Mouse (Mus musculus) midbrain, embryonic 12.5 days (tissue): ENCODE data around the gene Fam151a. TPM values are rescaled to one million over a fixed set of nuclear protein-coding genes. Genes with fewer than 3 reads are reported as not detected.
A peak's percentile ranks its signal among the peaks of the same experiment; 100 is the strongest.

ENCODE experiments used
- ATAC-seq: fragments of 200-750 bp; cut with Nextera tagmentation; 2 replicates; pipeline ENCODE4 v1.8.0; 2017; ENCODE audit warnings: low read depth, moderate TSS enrichment, moderate library complexity; ENCODE audit not compliant: low FRiP score
- H3K27ac ChIP-seq: fragments of 300-500 bp; sonication (generic); replicated peaks from 2 replicates; pipeline ENCODE4 v1.5.1; 2016; ENCODE audit warnings: mild to moderate bottlenecking
- H3K27me3 ChIP-seq: fragments of 300-500 bp; sonication (generic); 2 replicates; pipeline ENCODE4 v1.6.1; 2016; ENCODE audit warnings: mild to moderate bottlenecking
- H3K36me3 ChIP-seq: fragments of 300-500 bp; sonication (generic); 2 replicates; pipeline ENCODE4 v1.6.1; 2016
- H3K4me1 ChIP-seq: fragments of 300-500 bp; sonication (generic); 2 replicates; pipeline ENCODE4 v1.6.1; 2016
- H3K4me2 ChIP-seq: fragments of 300-500 bp; sonication (generic); replicated peaks from 2 replicates; pipeline ENCODE4 v1.6.1; 2016; ENCODE audit warnings: mild to moderate bottlenecking, moderate library complexity
- H3K4me3 ChIP-seq: fragments of 300-500 bp; sonication (generic); 2 replicates; pipeline ENCODE4 v1.5.1; 2016; ENCODE audit warnings: mild to moderate bottlenecking
- H3K9ac ChIP-seq: fragments of 300-500 bp; sonication (generic); replicated peaks from 2 replicates; pipeline ENCODE4 v1.6.1; 2016; ENCODE audit warnings: mild to moderate bottlenecking, moderate library complexity
- H3K9me3 ChIP-seq: fragments of 300-500 bp; sonication (generic); 2 replicates; pipeline ENCODE4 v1.6.1; 2016; ENCODE audit warnings: mild to moderate bottlenecking
- WGBS: fragments of 180-500 bp; shearing (Covaris S2); methylation state at CpG from one replicate; pipeline ENCODE4 v1.1.7; 2016; 5-methylcytosine and 5-hydroxymethylcytosine counted together
- polyA plus RNA-seq: library from polyadenylated mRNA; unstranded; fragments of >200 nt; fragmentation: Nextera tagmentation; extraction: Ambion mirVana; gene quantifications from 2 replicates; pipeline ENCODE4 v1.2.1, GENCODE M21; 2016

Gene Fam151a
- not detected in 2 replicates for polyA plus RNA-seq

- H3K27me3 ChIP-seq = no peaks in the 10 kb centered on the region
- 70% methylated on average over 4 of the region's 4 CpGs for WGBS
- no peak for ATAC-seq
Observed at GRCm38 (mm10) chr4:106733636-106734035, at the start of gene Fam151a. Gene Fam151a, plus strand, starts transcription at chr4:106733889.

GRCm38 (mm10) chr4:106688636-106689296 is 44.9 kb upstream of the Fam151a start:
- H3K27me3 ChIP-seq = 0 out of 2 replicates have a peak, but pooled peaks cover 5% of the 10 kb centered on the region
- ATAC-seq = no peak
- WGBS = 63% methylated on average over 3 of the region's 3 CpGs

More at GRCm38 (mm10) chr4:106733636-106734035, at the start of gene Fam151a:
- Histone ChIP-seq H3K36me3 (no peaks in the 10 kb centered on the region), H3K9me3 (no peaks in the 10 kb centered on the region), H3K27ac (no peak within 1 kb of the TSS), H3K4me1 (no peaks in the 10 kb centered on the region), H3K9ac (no peak within 1 kb of the TSS), H3K4me2 (no peak within 1 kb of the TSS), H3K4me3 (no peak within 1 kb of the TSS)

GRCm38 (mm10) chr4:106693841-106694430 is 39.8 kb upstream of the Fam151a start:
- H3K9me3 ChIP-seq = no peaks in the 10 kb centered on the region
- no peaks in the 10 kb centered on the region for H3K4me1 ChIP-seq
- no peak overlapping the region for H3K9ac ChIP-seq
- no peak overlapping the region for H3K4me3 ChIP-seq
- H3K36me3 ChIP-seq = no peaks in the 10 kb centered on the region
- no peak overlapping the region for H3K27ac ChIP-seq
- no peak overlapping the region for H3K4me2 ChIP-seq
- no peak for ATAC-seq
- WGBS = 84% methylated on average over 15 of the region's 15 CpGs
- H3K27me3 ChIP-seq = 0 out of 2 replicates have a peak, but pooled peaks cover 5% of the 10 kb centered on the region

More at GRCm38 (mm10) chr4:106688636-106689296, 44.9 kb upstream of the Fam151a start:
- Histone ChIP-seq H3K4me2 (no peak overlapping the region), H3K9ac (no peak overlapping the region), H3K27ac (no peak overlapping the region), H3K4me1 (no peaks in the 10 kb centered on the region), H3K4me3 (no peak overlapping the region), H3K36me3 (no peaks in the 10 kb centered on the region), H3K9me3 (no peaks in the 10 kb centered on the region)

- no peaks in the 10 kb centered on the region for H3K9me3 ChIP-seq
- 0 out of 2 replicates have a peak overlapping the region, but pooled peaks have one; percentile 10 for H3K27ac ChIP-seq
- no peaks in the 10 kb centered on the region for H3K36me3 ChIP-seq
- peaks cover 22% of the 10 kb centered on the region for H3K4me1 ChIP-seq
- H3K4me2 ChIP-seq = no peak overlapping the region
- H3K27me3 ChIP-seq = peaks cover 9% of the 10 kb centered on the region; the same call in 1 of the 2 replicates
- no peak overlapping the region for H3K9ac ChIP-seq
- peak; percentile 52 for ATAC-seq
- H3K4me3 ChIP-seq = no peak overlapping the region
- WGBS = 19% methylated on average over 9 of the region's 9 CpGs
Observed at GRCm38 (mm10) chr4:106699989-106700388, 33.7 kb upstream of the Fam151a start.

GRCm38 (mm10) chr4:106700798-106701197 is 32.9 kb upstream of the Fam151a start:
- no peak for ATAC-seq
- H3K9me3 ChIP-seq = no peaks in the 10 kb centered on the region
- peaks cover 28% of the 10 kb centered on the region for H3K4me1 ChIP-seq
- peak overlapping the region; percentile 10; the same call in 1 of the 2 replicates for H3K27ac ChIP-seq
- H3K4me3 ChIP-seq = no peak overlapping the region
- no peaks in the 10 kb centered on the region for H3K36me3 ChIP-seq
- H3K4me2 ChIP-seq = no peak overlapping the region
- H3K9ac ChIP-seq = no peak overlapping the region
- WGBS = 54% methylated on average over 4 of the region's 4 CpGs
- peaks cover 9% of the 10 kb centered on the region; the same call in 1 of the 2 replicates for H3K27me3 ChIP-seq

- H3K4me3 ChIP-seq = no peak overlapping the region
- WGBS = 89% methylated on average over 10 of the region's 10 CpGs
- no peaks in the 10 kb centered on the region for H3K36me3 ChIP-seq
- H3K27ac ChIP-seq = no peak overlapping the region
- peaks cover 11% of the 10 kb centered on the region; the same call in 1 of the 2 replicates for H3K27me3 ChIP-seq
- no peaks in the 10 kb centered on the region for H3K9me3 ChIP-seq
- H3K4me2 ChIP-seq = no peak overlapping the region
- H3K9ac ChIP-seq = no peak overlapping the region
- peaks cover 28% of the 10 kb centered on the region for H3K4me1 ChIP-seq
- ATAC-seq = no peak
Observed at GRCm38 (mm10) chr4:106703956-106704355, 29.7 kb upstream of the Fam151a start.

DNA sequence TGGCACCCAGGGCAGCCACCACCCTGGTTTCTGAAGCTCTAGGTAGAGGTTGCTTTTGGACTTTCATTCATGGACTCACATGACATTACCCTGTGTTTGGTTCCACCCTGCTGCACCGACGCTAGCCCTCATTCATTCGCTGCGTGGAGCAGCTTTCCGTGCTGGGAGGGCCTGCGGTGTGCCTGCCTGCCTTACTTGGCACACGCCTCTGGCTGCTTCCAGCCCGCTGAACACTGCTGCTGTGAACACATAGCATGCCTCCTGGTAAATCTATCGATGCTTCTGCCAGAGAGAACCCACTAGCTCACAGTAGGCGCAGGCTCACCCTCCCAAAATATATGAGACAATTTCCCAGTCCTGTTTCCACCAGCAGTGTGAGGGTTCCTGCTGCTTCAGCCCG is 29.3 kb upstream of the Fam151a start:
- Histone ChIP-seq H3K27me3 (peaks cover 15% of the 10 kb centered on the region; the same call in 1 of the 2 replicates), H3K9me3 (no peaks in the 10 kb centered on the region), H3K36me3 (no peaks in the 10 kb centered on the region), H3K4me1 (peaks cover 28% of the 10 kb centered on the region), H3K9ac (no peak overlapping the region), H3K4me2 (no peak overlapping the region), H3K27ac (no peak overlapping the region), H3K4me3 (no peak overlapping the region)
- 55% methylated on average over 11 of the region's 11 CpGs for WGBS
- ATAC-seq = no peak

GRCm38 (mm10) chr4:106705096-106705665 is 28.5 kb upstream of the Fam151a start:
- Histone ChIP-seq H3K4me1 (peaks cover 23% of the 10 kb centered on the region), H3K27ac (peak overlapping the region; percentile 69), H3K9ac (0 out of 2 replicates have a peak overlapping the region, but pooled peaks have one; percentile 35), H3K4me2 (no peak overlapping the region), H3K9me3 (no peaks in the 10 kb centered on the region), H3K4me3 (no peak overlapping the region), H3K36me3 (no peaks in the 10 kb centered on the region), H3K27me3 (peaks cover 21% of the 10 kb centered on the region; the same call in 1 of the 2 replicates)
- no peak for ATAC-seq
- WGBS = 26% methylated on average over 8 of the region's 8 CpGs

DNA sequence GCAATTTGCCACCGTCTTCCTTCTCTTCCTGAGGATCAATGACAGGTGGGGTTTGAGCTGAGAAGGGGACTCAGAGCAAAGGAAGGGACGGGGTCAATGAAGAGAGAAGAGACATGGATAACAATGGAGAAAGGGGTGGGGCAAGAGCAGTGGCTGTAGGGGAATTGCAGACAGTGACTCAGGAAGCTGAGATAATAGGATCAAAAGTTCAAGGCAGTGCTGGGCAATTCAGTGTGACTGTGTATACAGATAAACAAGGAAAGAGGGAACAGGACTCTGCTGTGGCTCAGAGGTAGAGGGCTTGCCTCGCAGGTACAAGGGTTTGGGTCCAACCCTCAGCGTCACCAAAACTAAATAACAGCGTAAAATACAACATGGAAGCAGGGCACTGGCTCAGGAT is 25.7 kb upstream of the Fam151a start:
- H3K4me1 ChIP-seq = peaks cover 14% of the 10 kb centered on the region
- ATAC-seq = no peak
- no peaks in the 10 kb centered on the region for H3K36me3 ChIP-seq
- no peaks in the 10 kb centered on the region for H3K9me3 ChIP-seq
- peak overlapping the region; percentile 11; the same call in 1 of the 2 replicates for H3K4me2 ChIP-seq
- no peak overlapping the region for H3K4me3 ChIP-seq
- H3K9ac ChIP-seq = no peak overlapping the region
- H3K27ac ChIP-seq = no peak overlapping the region
- peaks cover 14% of the 10 kb centered on the region; the same call in 1 of the 2 replicates for H3K27me3 ChIP-seq
- 37% methylated on average over 5 of the region's 5 CpGs for WGBS

DNA sequence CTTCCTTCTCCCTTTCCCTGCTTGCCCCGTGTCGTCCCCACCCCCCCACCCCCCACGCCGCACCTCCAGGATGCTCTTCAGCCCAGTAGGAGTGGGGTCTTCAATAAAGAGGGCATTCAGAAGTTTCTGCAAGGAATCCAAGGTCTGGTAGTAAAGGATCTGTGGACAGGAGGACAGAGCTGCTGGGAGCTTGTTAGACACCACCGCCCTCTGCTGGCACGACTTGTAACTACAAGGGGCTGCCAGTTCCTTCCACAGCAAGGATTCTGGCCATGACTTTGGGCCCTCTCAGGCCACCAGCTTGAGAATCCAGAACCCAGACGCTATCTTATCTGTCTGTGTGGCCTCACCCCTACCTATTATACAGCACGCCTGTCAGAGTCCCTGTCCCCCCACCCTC is 25.3 kb upstream of the Fam151a start:
- Histone ChIP-seq H3K9ac (no peak overlapping the region), H3K4me3 (no peak overlapping the region), H3K4me1 (peaks cover 14% of the 10 kb centered on the region), H3K4me2 (peak overlapping the region; percentile 11; the same call in 1 of the 2 replicates), H3K27ac (no peak overlapping the region), H3K9me3 (no peaks in the 10 kb centered on the region), H3K27me3 (peaks cover 15% of the 10 kb centered on the region; the same call in 1 of the 2 replicates), H3K36me3 (no peaks in the 10 kb centered on the region)
- WGBS = 3% methylated on average over 8 of the region's 8 CpGs
- no peak for ATAC-seq

GRCm38 (mm10) chr4:106713622-106714021 is 20.1 kb upstream of the Fam151a start:
- ATAC-seq = no peak
- no peaks in the 10 kb centered on the region for H3K9me3 ChIP-seq
- no peaks in the 10 kb centered on the region for H3K36me3 ChIP-seq
- no peak overlapping the region for H3K4me2 ChIP-seq
- H3K9ac ChIP-seq = no peak overlapping the region
- no peak overlapping the region for H3K4me3 ChIP-seq
- peaks cover 19% of the 10 kb centered on the region for H3K27me3 ChIP-seq
- 89% methylated on average over 6 of the region's 6 CpGs for WGBS
- no peaks in the 10 kb centered on the region for H3K4me1 ChIP-seq
- H3K27ac ChIP-seq = no peak overlapping the region

DNA sequence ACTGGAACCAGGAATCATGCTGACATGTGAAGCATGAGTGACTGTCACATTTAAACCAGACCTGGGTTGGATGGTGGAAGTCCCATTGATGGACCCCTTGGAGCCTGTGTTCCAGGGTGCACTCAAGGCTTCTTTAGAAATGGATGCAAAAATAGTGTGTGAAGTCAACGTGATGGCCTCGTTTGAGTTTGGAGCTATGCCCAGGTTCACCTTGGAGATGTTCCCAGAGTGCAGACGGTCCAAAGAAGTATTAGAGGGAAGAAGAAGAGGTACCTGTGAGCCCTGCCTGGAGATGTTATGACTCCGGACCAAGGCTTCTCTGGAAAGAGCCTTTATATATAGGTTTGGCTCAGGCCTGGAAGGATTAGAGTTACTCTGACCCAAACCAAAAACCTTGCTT is 13.1 kb upstream of the Fam151a start:
- Histone ChIP-seq H3K9ac (no peak overlapping the region), H3K27ac (no peak overlapping the region), H3K36me3 (no peaks in the 10 kb centered on the region), H3K4me2 (no peak overlapping the region), H3K9me3 (no peaks in the 10 kb centered on the region), H3K4me3 (no peak overlapping the region), H3K27me3 (no peaks in the 10 kb centered on the region), H3K4me1 (no peaks in the 10 kb centered on the region)
- WGBS = 88% methylated on average over 4 of the region's 4 CpGs
- no peak for ATAC-seq
